Mouse (Mus musculus) gonadal fat pad, adult 2 months (tissue): ENCODE results near the gene Olfr347. TPM values are rescaled to one million over a fixed set of nuclear protein-coding genes. Genes with fewer than 3 reads are reported as not detected.

Source experiments
- DNase-seq: peaks from one replicate; pipeline ENCODE4 v3.0.0-alpha.2; 2012; ENCODE audit warnings: low read depth
- polyA plus RNA-seq: library from polyadenylated mRNA; depleted of rRNA; stranded (reverse); fragments of >200 nt; gene quantifications from 2 replicates; pipeline ENCODE4 v1.2.3, GENCODE M21; 2012; rRNA removed

Olfr347 gene
- polyA plus RNA-seq = not detected in 2 replicates

DNA sequence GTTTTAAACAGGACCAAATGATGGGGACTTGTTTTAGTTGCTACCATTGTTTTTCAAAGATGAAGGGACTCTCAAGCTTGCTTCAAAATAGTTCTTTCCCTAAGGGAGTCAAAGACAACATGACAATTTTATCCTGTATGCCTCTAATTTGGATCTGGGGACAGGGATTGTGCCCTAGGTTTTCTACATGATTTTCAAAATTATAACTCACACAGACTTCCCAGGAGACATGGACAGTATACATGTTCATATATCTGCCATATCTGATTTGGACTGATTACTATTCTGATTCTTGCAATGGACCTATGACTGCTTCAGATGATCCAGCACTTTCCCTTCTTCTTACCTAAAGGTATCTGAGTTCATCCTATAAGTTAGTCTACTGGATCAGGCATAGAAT lies at the start of gene Olfr347:
TSS of gene Olfr347 (plus strand) at position 301 of the 400 bp plus-strand sequence.
- DNase-seq = no peak

DNA sequence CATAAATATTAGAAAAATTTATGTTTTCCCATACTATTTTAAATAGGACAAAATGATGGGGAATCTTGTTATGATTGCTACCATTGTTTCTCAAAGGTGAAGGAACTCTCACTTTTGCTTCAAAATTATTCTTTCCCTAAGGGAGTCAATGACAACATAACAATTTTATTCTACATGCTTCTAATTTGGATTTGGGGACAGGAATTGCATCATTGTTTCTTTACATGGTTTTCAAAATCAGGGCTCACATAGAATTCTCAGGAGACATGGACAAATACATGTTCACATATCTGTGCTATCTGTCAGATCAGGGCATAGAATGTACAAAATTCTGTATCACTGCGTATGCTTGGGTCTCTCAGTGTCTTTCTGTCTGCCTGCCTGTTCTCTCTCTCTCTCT lies 46.2 kb upstream of the Olfr347 start, which contains the start of gene Olfr346:
TSS of gene Olfr346 (plus strand) at position 301 of the 400 bp plus-strand sequence.
- DNase-seq = no peak

DNA sequence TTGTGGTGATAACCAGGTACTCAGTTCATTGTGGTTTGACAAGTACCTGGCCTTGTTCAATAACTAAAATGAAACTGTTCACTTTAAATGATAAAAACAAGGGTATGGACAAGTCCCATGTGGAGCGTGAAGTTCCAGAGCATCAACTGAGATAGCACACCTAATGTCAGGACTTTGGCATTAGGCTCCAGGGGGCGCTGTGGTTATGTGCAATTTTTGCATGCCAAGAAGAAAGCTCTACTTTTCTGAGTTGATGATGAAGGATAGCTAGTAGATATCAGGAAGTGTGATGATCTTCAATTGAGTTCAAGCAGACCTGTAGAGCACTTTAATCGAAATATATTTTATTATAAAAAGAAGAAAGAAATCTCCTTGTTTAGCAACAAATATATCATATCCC lies 4.5 kb downstream of the Olfr347 start:
- no peak for DNase-seq

DNA sequence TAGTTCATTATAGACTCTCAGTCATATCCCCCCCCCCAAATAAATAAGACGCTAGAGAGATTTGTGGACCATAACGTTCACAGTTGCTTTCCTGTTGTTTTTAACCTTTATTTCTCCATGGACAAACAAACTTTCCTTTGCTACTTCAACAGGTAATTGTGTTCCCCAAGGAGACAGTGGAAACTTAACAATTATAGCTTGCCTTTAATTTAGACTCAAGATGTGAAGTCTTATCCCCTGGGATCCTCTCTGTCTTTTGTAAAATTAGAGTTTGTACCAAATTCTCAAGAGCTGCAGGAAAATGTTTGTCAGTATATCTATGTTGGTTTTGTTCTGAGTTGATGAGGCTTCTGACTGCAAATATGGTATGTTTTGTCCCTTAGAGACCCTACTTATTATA lies 52.3 kb downstream of the Olfr347 start, which contains the start of gene Olfr348:
TSS of gene Olfr348 (plus strand) at position 301 of the 400 bp plus-strand sequence.
- no peak for DNase-seq

Other genes starting within 250 kb of the Olfr347 start
- gene Olfr341, start 249.4 kb upstream of the Olfr347 start, polyA plus RNA-seq = not detected in 2 replicates
- not detected in 2 replicates for gene Olfr342, start 206.9 kb upstream of the Olfr347 start, polyA plus RNA-seq
- gene Olfr344, start 165.2 kb upstream of the Olfr347 start, polyA plus RNA-seq = not detected in 2 replicates
- gene Olfr345, start 91.9 kb upstream of the Olfr347 start, polyA plus RNA-seq = not detected in 2 replicates
- gene Olfr346, start 46.1 kb upstream of the Olfr347 start, polyA plus RNA-seq = not detected in 2 replicates
- gene Olfr348, start 52.4 kb downstream of the Olfr347 start, polyA plus RNA-seq = not detected in 2 replicates
- not detected in 2 replicates for gene Olfr50, start 58.6 kb downstream of the Olfr347 start, polyA plus RNA-seq
- gene Olfr3, start 85.1 kb downstream of the Olfr347 start, polyA plus RNA-seq = not detected in 2 replicates
- gene Olfr350, start 114.4 kb downstream of the Olfr347 start, polyA plus RNA-seq = not detected in 2 replicates
- gene Olfr351, start 130.8 kb downstream of the Olfr347 start, polyA plus RNA-seq = not detected in 2 replicates
- gene Olfr352, start 136.6 kb downstream of the Olfr347 start, polyA plus RNA-seq = not detected in 2 replicates
- gene Olfr353, start 161.0 kb downstream of the Olfr347 start, polyA plus RNA-seq = not detected in 2 replicates
- gene Olfr354, start 173.8 kb downstream of the Olfr347 start, polyA plus RNA-seq = not detected in 2 replicates
- gene Olfr355, start 197.0 kb downstream of the Olfr347 start, polyA plus RNA-seq = not detected in 2 replicates
- gene Olfr356, start 205.2 kb downstream of the Olfr347 start, polyA plus RNA-seq = not detected in 2 replicates